Mouse (Mus musculus) left cerebral cortex, adult 2 months (tissue): Measurements from ENCODE around the gene Ephb2. TPM values are rescaled to one million over a fixed set of nuclear protein-coding genes. Genes with fewer than 3 reads are reported as not detected.

Experiments used
- DNase-seq, 2 experiments: peaks; one replicate each; pipeline ENCODE4 v3.0.0; 2021 to 2022; ENCODE audit warnings: low spot score in 2 of 2, mixed read lengths in 1 of 2; ENCODE audit errors: extremely low spot score in 1 of 2
- H3K27ac ChIP-seq: fragments of 200-600 bp; 2 replicates; pipeline ENCODE4 v1.8.1; 2022
- H3K4me3 ChIP-seq: fragments of 200-600 bp; 2 replicates; pipeline ENCODE4 v1.8.1; 2022
- CTCF ChIP-seq: fragments of 200-600 bp; IDR thresholded peaks from 2 replicates; pipeline ENCODE4 v1.8.1; 2022; ENCODE audit warnings: antibody characterized with exemption, mild to moderate bottlenecking, moderate library complexity
- intact Hi-C: fragments of 180-260 bp; cut with DNase I; formaldehyde crosslinking; loops from one replicate; pipeline ENCODE4 v1.15.1; 2025
- total RNA-seq, 2 experiments: library from RNA; stranded (reverse); gene quantifications; 2 replicates each; pipeline ENCODE4 v1.2.3; 2021

Gene Ephb2
- total RNA-seq, 2 experiments from 2014 or later, result 17.0 to 18.3 TPM

- Histone ChIP-seq H3K4me3 (no peak overlapping the region), H3K27ac (peak overlapping the region; percentile 53; the same call in 1 of the 2 replicates)
- DNase-seq, result peak; percentile 57 to 62
- TF ChIP-seq CTCF, result no peak
- intact Hi-C loops, result loop anchor here (5.0 kb wide), 1 partner anchor 51 kb away; no protein-coding TSS in a partner anchor
These were observed 42.5 kb downstream of the Ephb2 start for GRCm38 (mm10) chr4:136793320-136793719.

- no peak overlapping the region for H3K4me3 ChIP-seq
- TF ChIP-seq CTCF, result no peak
- H3K27ac ChIP-seq, result no peak overlapping the region
- no peak for DNase-seq
- intact Hi-C loops, result loop anchor here (5.0 kb wide), 2 partner anchors 48 to 93 kb away; no protein-coding TSS in a partner anchor
These were observed 46.0 kb downstream of the Ephb2 start for GRCm38 (mm10) chr4:136789821-136790220.

GRCm38 (mm10) chr4:136787357-136787756 lies 48.4 kb downstream of the Ephb2 start:
- Histone ChIP-seq H3K27ac (no peak overlapping the region), H3K4me3 (no peak overlapping the region)
- intact Hi-C loops, result loop anchor here (5.0 kb wide), 1 partner anchor 90 kb away; no protein-coding TSS in a partner anchor
- TF ChIP-seq CTCF, result no peak
- no peak for DNase-seq

- intact Hi-C loops, result loop anchor here (5.0 kb wide), 1 partner anchor 89 kb away; no protein-coding TSS in a partner anchor
- TF ChIP-seq CTCF, result no peak
- no peak overlapping the region for H3K4me3 ChIP-seq
- DNase-seq, result peak; percentile 22 to 54
- H3K27ac ChIP-seq, result no peak overlapping the region
These were observed 49.1 kb downstream of the Ephb2 start for GRCm38 (mm10) chr4:136786453-136787276.

- Histone ChIP-seq H3K4me3 (no peak overlapping the region), H3K27ac (no peak overlapping the region)
- intact Hi-C loops, result no loop called here
- DNase-seq, result peak in 1 of 2 experiments; percentile 36
- TF ChIP-seq CTCF, result no peak
These were observed 52.1 kb downstream of the Ephb2 start for GRCm38 (mm10) chr4:136783552-136784150.

GRCm38 (mm10) chr4:136782579-136782925 lies 53.2 kb downstream of the Ephb2 start:
- no peak for DNase-seq
- intact Hi-C loops, result no loop called here
- no peak overlapping the region for H3K4me3 ChIP-seq
- no peak for TF ChIP-seq CTCF
- no peak overlapping the region for H3K27ac ChIP-seq

GRCm38 (mm10) chr4:136781868-136782578 lies 53.8 kb downstream of the Ephb2 start:
- intact Hi-C loops, result no loop called here
- no peak overlapping the region for H3K27ac ChIP-seq
- H3K4me3 ChIP-seq, result no peak overlapping the region
- no peak for TF ChIP-seq CTCF
- no peak for DNase-seq

GRCm38 (mm10) chr4:136780201-136780895 lies 55.4 kb downstream of the Ephb2 start:
- TF ChIP-seq CTCF, result no peak
- DNase-seq, result no peak
- intact Hi-C loops, result no loop called here

GRCm38 (mm10) chr4:136779156-136779555 lies 56.6 kb downstream of the Ephb2 start:
- intact Hi-C loops, result no loop called here
- Histone ChIP-seq H3K27ac (no peak overlapping the region), H3K4me3 (no peak overlapping the region)
- DNase-seq, result no peak
- no peak for TF ChIP-seq CTCF

More at GRCm38 (mm10) chr4:136780201-136780895, 55.4 kb downstream of the Ephb2 start:
- no peak overlapping the region for H3K27ac ChIP-seq
- H3K4me3 ChIP-seq, result no peak overlapping the region

GRCm38 (mm10) chr4:136776471-136776892 lies 59.3 kb downstream of the Ephb2 start:
- no peak overlapping the region for H3K27ac ChIP-seq
- no peak overlapping the region for H3K4me3 ChIP-seq
- no peak for DNase-seq
- no peak for TF ChIP-seq CTCF
- intact Hi-C loops, result no loop called here

- no peak overlapping the region for H3K27ac ChIP-seq
- H3K4me3 ChIP-seq, result no peak overlapping the region
- TF ChIP-seq CTCF, result no peak
- DNase-seq, result no peak
- intact Hi-C loops, result no loop called here
These were observed 59.9 kb downstream of the Ephb2 start for GRCm38 (mm10) chr4:136775903-136776302.
